Mouse (Mus musculus): ENCODE results near the gene Il9r.

Gene Il9r

GRCm38 (mm10) chr11:32157791-32158594, 42.1 kb downstream of the Il9r start:
- no peak for DNase-seq (ENCODE audit: low read depth)

GRCm38 (mm10) chr11:32156854-32157630, 43.0 kb downstream of the Il9r start:
- DNase-seq (ENCODE audit: low read depth), result no peak

GRCm38 (mm10) chr11:32153216-32153615, 46.9 kb downstream of the Il9r start:
- no peak for DNase-seq (ENCODE audit: low read depth)

- DNase-seq (ENCODE audit: low read depth), result peak; percentile 19
Measured at GRCm38 (mm10) chr11:32152814-32153213, 47.3 kb downstream of the Il9r start.

GRCm38 (mm10) chr11:32151243-32151642, 48.8 kb downstream of the Il9r start:
- DNase-seq (ENCODE audit: low read depth), result no peak

GRCm38 (mm10) chr11:32149605-32150004, 50.5 kb downstream of the Il9r start:
- no peak for DNase-seq (ENCODE audit: low read depth)

GRCm38 (mm10) chr11:32142771-32143170, 57.3 kb downstream of the Il9r start:
- DNase-seq (ENCODE audit: low read depth), result no peak

GRCm38 (mm10) chr11:32141627-32142586, 58.2 kb downstream of the Il9r start:
- no peak for DNase-seq (ENCODE audit: low read depth)

GRCm38 (mm10) chr11:32141034-32141433, 59.0 kb downstream of the Il9r start:
- peak; percentile 48 for DNase-seq (ENCODE audit: low read depth)

GRCm38 (mm10) chr11:32139528-32139961, 60.5 kb downstream of the Il9r start:
- DNase-seq (ENCODE audit: low read depth), result no peak

- DNase-seq (ENCODE audit: low read depth), result no peak
Measured at GRCm38 (mm10) chr11:32138614-32138964, 61.5 kb downstream of the Il9r start.

GRCm38 (mm10) chr11:32137719-32138613, 62.1 kb downstream of the Il9r start:
- no peak for DNase-seq (ENCODE audit: low read depth)

All from c-Kit-positive CD71-positive TER-119-negative erythroid progenitor cells, embryonic 14.5 days (primary cell).